Mouse (Mus musculus): ENCODE results near the gene Sinhcaf. TPM values are rescaled to one million over a fixed set of nuclear protein-coding genes. Genes with fewer than 3 reads are reported as not detected.

Sinhcaf gene
- polyA plus RNA-seq, 1 experiment from 2014 or later = 341 TPM

- peak overlapping the region; percentile 88 for H3K4me3 ChIP-seq
- no peaks in the 10 kb centered on the region for H3K27me3 ChIP-seq (ENCODE audit: low read depth, poor library complexity, severe bottlenecking)
- no peaks in the 10 kb centered on the region for H3K36me3 ChIP-seq
- no peak for DNase-seq (ENCODE audit: low spot score)
- peak overlapping the region; percentile 94 for H3K27ac ChIP-seq (replicated peaks)
- H3K4me1 ChIP-seq = peaks cover 10% of the 10 kb centered on the region
- WGBS = 56% methylated on average over 6 of the region's 6 CpGs
- no peaks in the 10 kb centered on the region for H3K9me3 ChIP-seq (replicated peaks)
Observed at GRCm38 (mm10) chr6:148896507-148896851, 49.8 kb downstream of the Sinhcaf start.

DNA sequence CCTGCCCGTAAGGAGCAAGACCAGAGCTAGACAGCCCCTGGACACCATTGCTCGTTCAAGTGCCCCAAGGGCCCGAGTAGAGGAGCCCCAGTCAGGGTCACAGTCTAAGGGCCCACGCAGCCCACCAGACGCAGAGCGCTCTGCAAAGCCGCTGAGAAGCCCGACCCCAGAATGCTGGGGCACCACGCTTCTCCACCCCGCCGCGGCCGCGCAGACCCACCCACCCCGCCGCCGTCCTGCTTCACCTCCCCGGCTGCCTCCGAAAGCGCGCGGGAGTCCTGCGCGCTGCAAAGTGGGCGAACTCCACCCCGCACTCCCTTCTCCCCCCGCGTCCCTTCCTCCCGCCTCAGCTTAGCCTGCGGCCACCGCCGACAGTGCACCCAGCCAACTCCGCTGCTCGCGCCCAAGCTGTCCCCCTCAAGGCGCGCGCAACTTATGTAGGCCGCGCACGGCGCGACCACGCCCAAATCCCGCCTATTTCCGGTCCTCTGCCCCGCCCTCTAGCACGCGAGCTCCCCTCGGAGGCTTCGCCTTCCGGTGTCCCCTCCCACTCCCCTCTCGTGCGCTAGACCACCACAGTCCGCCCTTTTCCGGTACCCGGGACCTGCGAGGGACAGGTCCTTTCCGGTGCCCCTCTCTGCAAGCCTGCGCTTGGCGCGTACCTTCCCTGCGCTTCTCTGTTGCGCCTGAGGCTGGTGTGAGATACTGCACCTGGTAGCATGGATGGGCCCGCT, 50.3 kb downstream of the Sinhcaf start, which contains the start of gene Caprin2:
Gene Caprin2 (minus strand): TSS at position 465 of the 734 bp plus-strand sequence.
- H3K27me3 ChIP-seq (ENCODE audit: low read depth, poor library complexity, severe bottlenecking) = no peaks in the 10 kb centered on the region
- peak within 1 kb of the TSS; percentile 88 for H3K4me3 ChIP-seq
- under 1% methylated on average over 60 of the region's 65 CpGs for WGBS
- DNase-seq (ENCODE audit: low spot score) = peak; percentile 98
- H3K36me3 ChIP-seq = no peaks in the 10 kb centered on the region
- no peaks in the 10 kb centered on the region for H3K9me3 ChIP-seq (replicated peaks)
- H3K4me1 ChIP-seq = peaks cover 10% of the 10 kb centered on the region
- H3K27ac ChIP-seq (replicated peaks) = peak within 1 kb of the TSS; percentile 94

DNA sequence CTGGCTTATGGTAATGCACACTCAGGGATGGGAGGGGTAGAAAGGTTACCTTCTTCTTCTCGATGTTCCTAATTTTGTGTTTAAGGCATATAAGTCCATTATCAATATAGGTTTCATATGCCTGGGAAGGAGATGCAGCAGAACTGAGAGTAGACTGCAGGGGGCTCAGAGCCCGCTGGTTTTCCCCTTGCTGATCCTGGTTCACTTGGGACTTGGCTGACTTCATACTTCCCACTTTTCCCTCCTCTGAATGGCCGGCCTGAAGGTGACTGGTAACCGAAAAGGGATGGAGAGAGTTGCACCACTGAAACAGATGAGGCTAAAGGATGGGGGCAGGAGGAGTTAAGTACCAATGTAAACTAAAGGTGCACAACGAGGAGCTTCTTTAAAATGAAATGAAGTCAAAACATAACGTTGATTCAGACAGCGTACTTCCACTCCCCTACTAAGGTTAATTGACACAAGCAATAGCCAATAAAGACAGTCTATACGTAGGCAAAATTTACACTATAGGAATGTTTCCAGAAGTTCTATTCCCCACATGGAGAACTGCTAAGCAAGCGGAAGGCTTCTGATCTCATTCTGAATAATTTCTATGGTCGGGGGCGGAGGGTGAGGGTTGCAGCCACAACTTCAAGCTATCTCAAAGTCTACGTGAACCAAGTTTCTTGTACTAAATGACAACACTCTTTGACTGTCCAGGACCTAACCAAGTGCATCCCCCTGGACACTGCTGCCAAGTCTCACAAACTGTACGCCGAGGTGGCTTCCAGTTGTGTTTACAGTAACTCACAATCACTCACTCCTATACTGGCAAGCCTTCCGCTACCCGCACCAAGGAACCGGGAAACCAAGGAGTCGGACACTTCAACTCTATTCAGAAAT, 51.1 kb downstream of the Sinhcaf start:
- peak overlapping the region; percentile 94 for H3K27ac ChIP-seq (replicated peaks)
- no peaks in the 10 kb centered on the region for H3K9me3 ChIP-seq (replicated peaks)
- no peak for DNase-seq (ENCODE audit: low spot score)
- H3K27me3 ChIP-seq (ENCODE audit: low read depth, poor library complexity, severe bottlenecking) = no peaks in the 10 kb centered on the region
- peak overlapping the region; percentile 88 for H3K4me3 ChIP-seq
- 18% methylated on average over 18 of the region's 18 CpGs for WGBS
- H3K36me3 ChIP-seq = no peaks in the 10 kb centered on the region
- peaks cover 10% of the 10 kb centered on the region for H3K4me1 ChIP-seq

- Histone ChIP-seq H3K4me3 (no peak overlapping the region), H3K9me3 (replicated peaks) (no peaks in the 10 kb centered on the region), H3K27me3 (ENCODE audit: low read depth, poor library complexity, severe bottlenecking) (no peaks in the 10 kb centered on the region), H3K4me1 (no peaks in the 10 kb centered on the region), H3K36me3 (peaks cover 17% of the 10 kb centered on the region), H3K27ac (replicated peaks) (no peak overlapping the region)
- WGBS = 85% methylated on average over 1 of the region's 1 CpGs
- no peak for DNase-seq (ENCODE audit: low spot score)
Observed at GRCm38 (mm10) chr6:148873911-148874310, 72.4 kb downstream of the Sinhcaf start.

Other genes with a start within 250 kb of the Sinhcaf start
- gene Ipo8, start 115.0 kb downstream of the Sinhcaf start, polyA plus RNA-seq (2016; fragmentation: Nextera tagmentation; extraction: Ambion mirVana) = 29.7 and 30.2 TPM in 2 replicates
- gene Caprin2, start 50.2 kb downstream of the Sinhcaf start, polyA plus RNA-seq (2016; fragmentation: Nextera tagmentation; extraction: Ambion mirVana) = 22.4 and 24.0 TPM in 2 replicates
- 11.9 and 14.3 TPM in 2 replicates for gene Dennd5b, start 155.2 kb upstream of the Sinhcaf start, polyA plus RNA-seq (2016; fragmentation: Nextera tagmentation; extraction: Ambion mirVana)
- not detected in 2 replicates for gene Gm10203, start 183.7 kb upstream of the Sinhcaf start, polyA plus RNA-seq (2016; fragmentation: Nextera tagmentation; extraction: Ambion mirVana)
- 9.8 and 9.9 TPM in 2 replicates for gene Etfbkmt, start 193.4 kb upstream of the Sinhcaf start, polyA plus RNA-seq (2016; fragmentation: Nextera tagmentation; extraction: Ambion mirVana)
- 50.2 and 59.7 TPM in 2 replicates for gene Amn1, start 242.2 kb upstream of the Sinhcaf start, polyA plus RNA-seq (2016; fragmentation: Nextera tagmentation; extraction: Ambion mirVana)

Measured in midbrain, embryonic 10.5 days (tissue).